Mouse (Mus musculus) thymus, postnatal 25 days (tissue): ENCODE data around the gene Rnf157.
"Not testable (repeated sequence)": the region's sequence is repeated elsewhere in the genome, so short reads cannot be mapped to it uniquely, and the experiment has no call there.

ENCODE experiments used
- DNase-seq: peaks from one replicate; pipeline ENCODE4 v3.0.0; 2022

Rnf157 gene

GRCm38 (mm10) chr11:116416196-116416943, 3.5 kb upstream of the Rnf157 start:
- DNase-seq: no peak

GRCm38 (mm10) chr11:116413631-116414022, 795 bp upstream of the Rnf157 start:
- DNase-seq: no peak

GRCm38 (mm10) chr11:116412028-116412827, 604 bp downstream of the Rnf157 start:
- DNase-seq: peak; percentile 42

GRCm38 (mm10) chr11:116411582-116411981, 1.2 kb downstream of the Rnf157 start:
- no peak for DNase-seq

GRCm38 (mm10) chr11:116410415-116410814, 2.4 kb downstream of the Rnf157 start:
- DNase-seq: not testable (repeated sequence)

- no peak for DNase-seq
These were observed 3.8 kb downstream of the Rnf157 start for GRCm38 (mm10) chr11:116409008-116409407.

- peak; percentile 27 for DNase-seq
These were observed 6.6 kb downstream of the Rnf157 start for GRCm38 (mm10) chr11:116406231-116406728.

- DNase-seq: no peak
These were observed 7.2 kb downstream of the Rnf157 start for GRCm38 (mm10) chr11:116405601-116406000.

GRCm38 (mm10) chr11:116400560-116400959, 12.3 kb downstream of the Rnf157 start:
- DNase-seq: peak; percentile 21

- no peak for DNase-seq
These were observed 14.5 kb downstream of the Rnf157 start for GRCm38 (mm10) chr11:116398348-116398677.

GRCm38 (mm10) chr11:116397517-116398347, 15.1 kb downstream of the Rnf157 start:
- no peak for DNase-seq

GRCm38 (mm10) chr11:116396934-116397330, 15.9 kb downstream of the Rnf157 start:
- no peak for DNase-seq

GRCm38 (mm10) chr11:116396276-116396933, 16.4 kb downstream of the Rnf157 start:
- DNase-seq: no peak

- DNase-seq: no peak
These were observed 18.1 kb downstream of the Rnf157 start for GRCm38 (mm10) chr11:116394769-116395168.

- peak; percentile 57 for DNase-seq
These were observed 23.9 kb downstream of the Rnf157 start for GRCm38 (mm10) chr11:116388841-116389480.

GRCm38 (mm10) chr11:116387086-116388071, 25.5 kb downstream of the Rnf157 start:
- DNase-seq: no peak

- no peak for DNase-seq
These were observed 26.8 kb downstream of the Rnf157 start for GRCm38 (mm10) chr11:116385999-116386398.

GRCm38 (mm10) chr11:116384171-116384570, 28.7 kb downstream of the Rnf157 start:
- no peak for DNase-seq

GRCm38 (mm10) chr11:116383070-116383469, 29.8 kb downstream of the Rnf157 start:
- not testable (repeated sequence) for DNase-seq

GRCm38 (mm10) chr11:116380767-116381166, 32.1 kb downstream of the Rnf157 start:
- no peak for DNase-seq

- DNase-seq: no peak
These were observed 33.3 kb downstream of the Rnf157 start for GRCm38 (mm10) chr11:116379530-116379929.
